Comparison of ENCODE assay signal across 10 mouse cellular contexts in genomic region chr13:51221425-51222160, GRCm38 (mm10). TPM values are rescaled to one million over a fixed set of nuclear protein-coding genes. Genes with fewer than 3 reads are reported as not detected.
DNase-seq lines count a peak whose midpoint lies in the region; ATAC-seq and TF ChIP-seq lines count a peak whose summit lies in the region.
"Had no signal": no experiment of that assay in that cellular context is flagged by ENCODE, and none has a peak within 500 bp of the region (broad histone marks: within the 10 kb centered on the region; RNA-seq: fewer than 3 reads in every experiment).

No protein-coding gene starts in this region.

- no peak for TF ChIP-seq EP300 in stomach, postnatal 0 days (optimal IDR thresholded peaks at IDR 0.05)

- no peaks in the 10 kb centered on the region for H3K27me3 ChIP-seq in midbrain, embryonic 10.5 days (ENCODE audit: low read depth, poor library complexity, severe bottlenecking)
- no peaks in the 10 kb centered on the region for H3K27me3 ChIP-seq in midbrain, embryonic 16.5 days (ENCODE audit: control insufficient read depth, insufficient read depth, low read depth, low read length)
- no peaks in the 10 kb centered on the region for H3K27me3 ChIP-seq in stomach, postnatal 0 days (ENCODE audit: control insufficient read depth, insufficient read depth, low read length)

- peak overlapping the region; percentile 52; the same call in 1 of the 2 replicates for H3K27ac ChIP-seq in midbrain, embryonic 10.5 days (replicated peaks)
- H3K27ac ChIP-seq in midbrain, embryonic 16.5 days (ENCODE audit: low read length): no peak overlapping the region
- peak overlapping the region; percentile 76 for H3K27ac ChIP-seq in embryonic fibroblast, embryonic 13.5 days (ENCODE audit: insufficient read depth, low read length)
- no peak overlapping the region for H3K27ac ChIP-seq in stomach, postnatal 0 days (replicated peaks)
- H3K27ac ChIP-seq: macrophage had no signal

- H3K9ac ChIP-seq in midbrain, embryonic 16.5 days (ENCODE audit: low read depth, low read length): no peak overlapping the region
- no peak overlapping the region for H3K9ac ChIP-seq in stomach, postnatal 0 days (ENCODE audit: low read length)

- no peak overlapping the region for H3K4me3 ChIP-seq in midbrain, embryonic 10.5 days
- H3K4me3 ChIP-seq in midbrain, embryonic 16.5 days (ENCODE audit: low read depth, low read length): no peak overlapping the region
- no peak overlapping the region for H3K4me3 ChIP-seq in embryonic fibroblast, embryonic 13.5 days (ENCODE audit: insufficient read depth, low read length)
- H3K4me3 ChIP-seq in stomach, postnatal 0 days (ENCODE audit: low read depth, low read length): no peak overlapping the region

- WGBS in midbrain, embryonic 10.5 days: 81% methylated on average over 12 of the region's 12 CpGs
- 71% methylated on average over 12 of the region's 12 CpGs for WGBS in midbrain, embryonic 16.5 days
- WGBS in stomach, postnatal 0 days: 52% methylated on average over 12 of the region's 12 CpGs

- peaks cover 17% of the 10 kb centered on the region for H3K4me1 ChIP-seq in midbrain, embryonic 10.5 days
- H3K4me1 ChIP-seq in midbrain, embryonic 16.5 days (ENCODE audit: control insufficient read depth, insufficient read depth, low read length): no peaks in the 10 kb centered on the region; the same call in 1 of the 2 replicates
- peaks cover 13% of the 10 kb centered on the region for H3K4me1 ChIP-seq in embryonic fibroblast, embryonic 13.5 days (ENCODE audit: control insufficient read depth, insufficient read depth, low read length)
- no peaks in the 10 kb centered on the region for H3K4me1 ChIP-seq in stomach, postnatal 0 days (replicated peaks; ENCODE audit: control insufficient read depth, insufficient read depth)

- intact Hi-C loops in gastrocnemius, postnatal 14 days (cut with DNase I; ENCODE audit: low total_unique reads): no loop called here

- H3K9me3 ChIP-seq in midbrain, embryonic 10.5 days (replicated peaks): no peaks in the 10 kb centered on the region; the same call in 1 of the 2 replicates
- H3K9me3 ChIP-seq in midbrain, embryonic 16.5 days (replicated peaks; ENCODE audit: control insufficient read depth, low read length, poor library complexity, severe bottlenecking): no peaks in the 10 kb centered on the region
- no peaks in the 10 kb centered on the region for H3K9me3 ChIP-seq in stomach, postnatal 0 days (ENCODE audit: control insufficient read depth, low read length)

- H3K36me3 ChIP-seq in midbrain, embryonic 10.5 days: no peaks in the 10 kb centered on the region
- H3K36me3 ChIP-seq in midbrain, embryonic 16.5 days (ENCODE audit: control insufficient read depth, insufficient read depth, low read length): no peaks in the 10 kb centered on the region
- H3K36me3 ChIP-seq in stomach, postnatal 0 days (ENCODE audit: control insufficient read depth, insufficient read depth, low read length): no peaks in the 10 kb centered on the region

- no peak overlapping the region for H3K4me2 ChIP-seq in midbrain, embryonic 16.5 days (ENCODE audit: low read length)
- no peak overlapping the region for H3K4me2 ChIP-seq in stomach, postnatal 0 days (replicated peaks; ENCODE audit: low read depth)

- no peak for ATAC-seq in midbrain, embryonic 16.5 days
- ATAC-seq in stomach, postnatal 0 days (ENCODE audit: low FRiP score, low TSS enrichment): 0 out of 2 replicates have a peak, but pooled peaks have one; percentile 21

- TF ChIP-seq CTCF in embryonic fibroblast, embryonic 13.5 days (IDR thresholded peaks at IDR 0.05; ENCODE audit: borderline replicate concordance, insufficient read depth, low read length): no peak
- TF ChIP-seq CTCF in stomach, postnatal 0 days (IDR thresholded peaks at IDR 0.05; ENCODE audit: low read depth): no peak

- TF ChIP-seq POLR2A in embryonic fibroblast, embryonic 13.5 days (IDR thresholded peaks at IDR 0.05; ENCODE audit: low read depth, low read length): 0 out of 2 replicates have a peak, but pooled peaks have one; percentile 28

- peak; percentile 29 for DNase-seq in gastrocnemius, postnatal 14 days
- no peak for DNase-seq in gastrocnemius, adult 8-10 months (ENCODE audit: low spot score in 2 of 2)
- no peak for DNase-seq in midbrain, embryonic 10.5 days (ENCODE audit: low spot score)
- no peak for DNase-seq in stomach, postnatal 0 days (ENCODE audit: low spot score)
- DNase-seq in spleen, postnatal 4 days (ENCODE audit: low spot score in 2 of 2): no peak
- DNase-seq in layer of hippocampus, adult 18-20 months (ENCODE audit: low spot score in 2 of 2): no peak

RNA-seq across cellular contexts. Expression of gene Nxnl2, which starts 50.8 kb away (rescaled TPM):
- total RNA-seq in gastrocnemius, postnatal 14 days (2021): under 1 TPM; 0.25 to 0.55 TPM
- not detected for total RNA-seq in gastrocnemius, adult 8-10 months (2022)
- polyA plus RNA-seq in midbrain, embryonic 10.5 days (2016; fragmentation: Nextera tagmentation; extraction: Ambion mirVana): 0.30 and 0.70 TPM in 2 replicates
- polyA plus RNA-seq in midbrain, embryonic 16.5 days (2015; fragmentation: Nextera tagmentation; extraction: Ambion mirVana): 3.2 and 3.9 TPM in 2 replicates
- 0.84 TPM in 1 of 2 replicates, not detected in the other for polyA plus RNA-seq in embryonic fibroblast, embryonic 13.5 days (2011; ENCODE audit: insufficient read length, low read depth, missing spikeins)
- 4.3 and 4.6 TPM in 2 replicates for polyA plus RNA-seq in stomach, postnatal 0 days (2015; fragmentation: Nextera tagmentation; extraction: Ambion mirVana)
- total RNA-seq in layer of hippocampus, adult 18-20 months (2021): under 1 TPM; 0.30 to 0.42 TPM
- total RNA-seq: common myeloid progenitor, adult 5-6 weeks had no signal
- polyA plus RNA-seq: macrophage had no signal

Comparison
In these comparisons a context has a peak if more than half of its experiments do, and no peak if none do; other contexts are left out.
1. H3K27ac ChIP-seq: peak in midbrain, embryonic 10.5 days (single experiment) and embryonic fibroblast, embryonic 13.5 days (single experiment); none in midbrain, embryonic 16.5 days (single experiment) and stomach, postnatal 0 days (single experiment).